Mouse (Mus musculus) ovary, adult 18-20 months (tissue): ENCODE results near the gene Meis1.

Experiments
- DNase-seq: peaks from one replicate; pipeline ENCODE4 v3.0.0; 2022; ENCODE audit warnings: low spot score, mixed read lengths

Gene Meis1

GRCm38 (mm10) chr11:18876886-18877625 lies 141.7 kb downstream of the Meis1 start:
- DNase-seq = no peak

- no peak for DNase-seq
Observed at GRCm38 (mm10) chr11:18875911-18876885, 142.6 kb downstream of the Meis1 start.

DNA sequence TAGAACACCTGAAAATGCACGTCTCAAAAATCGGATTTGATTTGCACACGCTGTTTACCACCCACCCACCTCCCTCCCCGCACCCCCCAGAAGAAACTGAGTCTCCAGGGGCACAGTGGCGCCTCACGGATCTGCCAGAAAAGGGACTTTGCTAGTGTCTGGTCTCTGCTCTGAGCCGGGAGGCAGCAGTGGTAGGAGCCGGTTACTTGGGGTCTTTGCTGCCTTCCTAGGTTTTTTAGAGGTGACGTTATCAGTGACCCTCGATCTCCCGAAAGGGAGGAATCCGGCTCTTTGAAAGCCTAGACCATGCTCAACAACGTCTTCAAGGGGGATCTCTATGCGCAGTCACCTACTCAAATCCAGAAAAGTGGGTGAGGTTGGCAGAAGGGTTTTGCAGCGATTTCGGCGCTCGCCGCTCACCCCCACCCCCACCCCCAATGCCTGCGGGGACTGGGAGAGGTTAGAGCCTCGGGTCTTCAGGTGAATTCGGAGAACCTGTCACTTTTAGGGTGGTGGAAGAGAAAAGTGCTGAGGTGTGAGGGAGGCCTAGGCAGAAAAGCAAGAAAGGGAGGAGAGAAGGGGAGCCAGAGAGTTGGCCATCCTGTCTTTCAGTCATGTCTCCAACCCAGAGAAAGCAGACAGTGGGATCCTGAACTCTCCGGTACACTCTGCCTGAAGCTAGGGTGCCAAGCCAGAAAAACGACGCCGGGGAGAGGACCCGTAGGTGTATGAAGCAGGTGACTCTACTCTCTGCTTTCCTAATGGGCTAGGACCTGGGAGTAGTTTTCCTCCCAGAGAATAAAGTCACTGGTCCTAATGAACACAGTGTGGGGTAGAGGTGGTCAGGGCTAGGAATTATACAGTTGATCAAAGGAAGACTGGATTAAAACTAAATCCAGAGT lies 143.5 kb downstream of the Meis1 start:
- no peak for DNase-seq

- no peak for DNase-seq
Observed at GRCm38 (mm10) chr11:18874278-18875000, 144.3 kb downstream of the Meis1 start.

- no peak for DNase-seq
Observed at GRCm38 (mm10) chr11:18873451-18874277, 145.1 kb downstream of the Meis1 start.

DNA sequence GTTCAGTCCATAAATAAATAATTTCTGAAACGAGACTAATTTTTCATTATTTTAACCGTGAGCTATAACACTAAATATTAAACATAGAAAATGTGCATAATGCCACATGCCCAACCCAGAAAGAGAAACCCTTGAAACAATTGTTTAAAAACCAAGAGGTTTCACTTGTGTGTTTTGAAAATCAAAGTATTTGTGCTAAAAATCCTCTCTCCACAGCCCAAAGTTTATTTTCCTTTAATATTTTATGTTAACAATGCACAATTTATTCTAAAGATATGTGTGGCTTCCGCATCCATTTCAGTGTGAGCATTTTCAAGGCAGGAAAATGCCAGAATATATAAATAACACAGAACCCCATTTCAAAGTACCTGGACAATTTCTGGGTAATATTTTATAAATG lies 146.0 kb downstream of the Meis1 start:
- DNase-seq = no peak

GRCm38 (mm10) chr11:18872118-18872751 lies 146.6 kb downstream of the Meis1 start:
- DNase-seq = no peak

GRCm38 (mm10) chr11:18871170-18872081 lies 147.4 kb downstream of the Meis1 start:
- DNase-seq = no peak

DNA sequence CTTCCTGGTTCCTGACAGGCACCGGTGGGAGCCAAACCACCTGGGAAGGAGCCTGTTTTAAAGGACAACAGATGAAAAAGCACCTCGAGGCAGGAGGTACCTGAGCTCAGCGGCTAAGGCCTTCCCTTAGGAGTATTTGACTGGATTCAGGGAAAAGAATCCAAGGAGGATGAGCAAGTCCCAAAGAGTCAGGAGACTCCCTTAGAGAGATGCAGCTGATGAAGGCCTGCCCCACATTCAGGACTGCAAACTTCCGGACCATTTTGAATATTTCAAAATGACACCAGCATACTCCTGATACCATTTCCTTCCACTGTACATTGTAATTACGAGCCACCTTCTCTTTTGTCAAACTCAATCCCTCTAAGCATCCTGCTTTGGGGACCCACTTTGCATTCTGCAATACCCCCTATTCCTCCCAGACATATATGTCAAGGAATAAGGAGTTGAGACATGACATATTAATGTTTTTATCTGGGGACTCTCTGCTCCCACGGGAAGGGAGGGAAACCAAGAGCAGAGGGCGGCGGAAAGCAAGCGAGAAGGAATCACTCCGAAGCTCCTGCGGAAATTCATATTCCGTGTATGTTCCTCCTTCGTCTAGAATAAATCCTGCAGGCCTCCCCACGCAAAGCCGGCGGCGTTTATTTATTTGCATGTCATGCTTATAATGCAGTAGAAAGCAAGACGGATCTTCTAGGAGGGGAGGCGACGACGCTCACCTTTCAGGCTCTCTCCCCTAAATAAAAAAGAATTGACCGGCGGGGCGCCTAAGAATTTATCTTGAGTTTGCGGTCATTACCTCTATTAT lies 148.5 kb downstream of the Meis1 start:
- DNase-seq = no peak

DNA sequence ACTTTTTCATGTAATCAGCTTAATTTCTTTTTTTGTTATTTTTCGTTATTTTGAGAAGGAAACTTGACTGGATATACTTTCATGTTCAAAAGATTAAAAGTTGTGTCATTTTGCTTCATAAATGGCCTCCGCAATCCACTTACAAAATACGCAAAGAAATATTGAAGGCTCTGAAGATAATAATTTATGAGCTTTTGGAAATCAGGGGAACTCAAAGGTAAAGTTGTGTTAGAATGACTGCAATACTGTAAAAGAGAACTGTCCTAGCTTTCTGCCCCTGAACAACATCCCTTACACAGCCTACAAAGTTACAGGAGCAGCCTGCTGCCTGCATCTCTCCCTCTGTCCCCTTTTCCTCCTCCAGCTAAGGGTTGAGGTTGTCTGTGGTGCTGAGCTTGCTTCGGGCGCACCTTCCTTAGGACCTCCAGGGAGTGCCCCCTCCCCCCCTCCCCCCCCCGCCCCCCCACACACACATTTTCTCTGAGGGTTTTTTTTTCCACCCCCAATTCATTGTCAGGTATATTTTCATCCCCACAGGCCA lies 149.3 kb downstream of the Meis1 start:
- DNase-seq = no peak

DNA sequence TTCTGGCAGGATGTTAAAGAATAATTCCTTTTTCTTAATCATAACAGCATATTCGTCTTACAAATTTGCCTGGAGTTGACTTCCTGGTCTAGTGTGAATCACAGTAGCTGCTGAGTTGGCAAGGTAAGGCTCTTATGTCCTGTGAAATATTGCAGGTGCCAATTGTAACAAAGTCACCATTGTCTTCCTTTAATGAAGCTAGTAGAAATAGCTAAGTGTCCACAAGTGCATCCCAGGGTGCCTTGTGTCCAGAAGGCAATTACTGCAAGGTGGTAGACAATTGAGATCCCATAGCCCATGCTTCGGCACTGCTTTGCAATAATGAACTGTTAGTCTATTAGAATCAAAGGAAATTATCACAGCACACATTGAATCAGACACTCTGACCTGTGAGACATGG lies 151.1 kb downstream of the Meis1 start:
- DNase-seq = no peak

- no peak for DNase-seq
Observed at GRCm38 (mm10) chr11:18866198-18866836, 152.5 kb downstream of the Meis1 start.

GRCm38 (mm10) chr11:18850772-18851171 lies 168.0 kb downstream of the Meis1 start:
- no peak for DNase-seq

DNA sequence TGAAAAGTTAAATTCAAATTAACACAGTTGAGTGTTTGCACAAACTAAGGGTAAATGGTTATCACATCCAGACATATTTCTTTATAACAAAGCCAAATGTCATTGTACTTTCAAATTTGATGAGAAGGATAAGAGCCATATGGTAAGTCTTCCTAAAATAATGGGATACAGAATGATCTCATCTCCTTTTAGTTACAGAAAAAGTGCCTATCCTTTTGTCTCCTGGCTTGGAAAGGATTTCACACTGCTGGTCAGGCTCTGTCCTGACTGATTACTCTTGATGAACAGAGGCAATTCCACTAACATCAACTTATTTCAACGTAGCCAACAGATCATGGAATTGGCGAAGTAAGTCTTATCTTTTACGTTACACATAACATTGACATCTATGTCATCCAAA lies 171.1 kb downstream of the Meis1 start:
- DNase-seq = no peak

DNA sequence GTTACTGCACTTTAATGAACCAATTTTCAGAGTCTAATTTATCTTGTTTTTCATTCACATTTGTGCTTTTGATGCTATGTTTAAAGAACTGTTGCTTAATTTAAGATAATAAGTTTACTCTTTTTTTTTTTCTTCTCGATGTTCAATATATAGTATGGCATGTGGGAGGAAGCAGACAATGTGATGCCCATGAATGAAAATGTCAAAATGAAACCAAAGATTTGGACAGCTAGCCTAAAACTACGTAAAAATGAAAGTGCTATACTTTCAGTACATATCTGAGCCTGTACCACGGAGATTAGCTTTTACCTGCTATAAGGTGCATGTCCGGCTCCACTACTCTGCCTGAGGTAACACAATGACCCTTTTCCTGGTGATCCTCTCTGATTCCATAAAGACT lies 172.3 kb downstream of the Meis1 start:
- DNase-seq = no peak

DNA sequence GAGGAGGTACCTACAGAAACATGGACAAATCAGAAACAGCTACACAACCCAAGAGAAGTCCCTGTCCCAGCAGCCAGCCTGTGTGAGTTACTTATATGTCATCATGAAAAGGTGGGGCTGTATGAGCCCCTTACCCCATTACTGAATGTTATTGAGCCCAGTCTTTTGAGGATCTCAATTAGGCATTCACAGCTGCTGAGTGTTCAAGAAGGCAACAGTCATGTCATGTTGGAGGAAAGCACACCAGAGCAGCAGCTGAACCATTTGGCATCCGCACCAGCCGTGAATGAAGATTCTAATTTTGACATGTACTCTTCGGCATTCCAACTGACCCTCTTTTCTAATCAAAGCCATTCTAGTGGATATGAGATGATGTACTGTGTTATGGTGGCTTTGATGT lies 172.9 kb downstream of the Meis1 start:
- no peak for DNase-seq

GRCm38 (mm10) chr11:18845466-18845865 lies 173.3 kb downstream of the Meis1 start:
- no peak for DNase-seq
